Mouse (Mus musculus) T-helper 17 cell (primary cell): ENCODE data around the gene Olfr1193.
"Not testable (repeated sequence)": the region's sequence is repeated elsewhere in the genome, so short reads cannot be mapped to it uniquely, and the experiment has no call there.

Experiments used
- in situ Hi-C, 2 experiments: fragments of 300-600 bp; cut with MboI, MseI; formaldehyde crosslinking; loops; 1 replicate in 1 of 2; 2 replicates in 1 of 2; pipeline ENCODE4 v1.15.1; 2025; ENCODE audit warnings: high pct_unique_total_duplicates in 2 of 2

Olfr1193 gene

GRCm38 (mm10) chr2:88675328-88675727 is at the start of gene Olfr1193:
Gene Olfr1193, plus strand, starts transcription at chr2:88675628.
- in situ Hi-C loops, result not testable (repeated sequence)

GRCm38 (mm10) chr2:88640242-88640641 is 35.2 kb upstream of the Olfr1193 start, which contains the start of gene Olfr1191-ps1:
Gene Olfr1191-ps1, plus strand, starts transcription at chr2:88640542.
- in situ Hi-C loops, result not testable (repeated sequence)

GRCm38 (mm10) chr2:88648209-88648608 is 27.2 kb upstream of the Olfr1193 start, which contains the start of gene Olfr1192-ps1:
Gene Olfr1192-ps1, plus strand, starts transcription at chr2:88648509.
- in situ Hi-C loops, result loop anchor here in 1 of 2 experiments (5.0 kb wide), 1 partner anchor 54 kb away; the partner anchor contains the start of gene Olfr1196

- in situ Hi-C loops, result no loop called here
These were observed 13.7 kb downstream of the Olfr1193 start, which contains the start of gene Olfr1195 for GRCm38 (mm10) chr2:88689087-88689486. Gene Olfr1195, minus strand, starts transcription at chr2:88689187.

- in situ Hi-C loops, result loop anchor here in 1 of 2 experiments (5.0 kb wide), 1 partner anchor 57 kb away; the partner anchor contains the start of gene Olfr1192-ps1
These were observed 29.1 kb downstream of the Olfr1193 start, which contains the start of gene Olfr1196 for GRCm38 (mm10) chr2:88704497-88704896. Gene Olfr1196, minus strand, starts transcription at chr2:88704597.
